Mouse (Mus musculus) embryonic facial prominence, embryonic 13.5 days (tissue): ENCODE data around the gene Syt2. TPM values are rescaled to one million over a fixed set of nuclear protein-coding genes. Genes with fewer than 3 reads are reported as not detected.

Source experiments
- ATAC-seq: fragments of 200-750 bp; cut with Nextera tagmentation; 2 replicates; pipeline ENCODE4 v1.8.0; 2017; ENCODE audit warnings: low read depth; ENCODE audit not compliant: insufficient number of reproducible peaks, insufficient read depth, low FRiP score, low TSS enrichment
- H3K27ac ChIP-seq: fragments of 300-500 bp; sonication (generic); 2 replicates; pipeline ENCODE4 v1.5.1; 2015; ENCODE audit warnings: moderate library complexity, mild to moderate bottlenecking, inconsistent platforms
- H3K27me3 ChIP-seq: fragments of 300-500 bp; sonication (generic); 2 replicates; pipeline ENCODE4 v1.6.1; 2015; ENCODE audit warnings: mild to moderate bottlenecking, inconsistent platforms
- H3K36me3 ChIP-seq: fragments of 300-500 bp; sonication (generic); 2 replicates; pipeline ENCODE4 v1.6.1; 2015; ENCODE audit warnings: mild to moderate bottlenecking, inconsistent platforms
- H3K4me1 ChIP-seq: fragments of 300-500 bp; sonication (generic); 2 replicates; pipeline ENCODE4 v1.6.1; 2015; ENCODE audit warnings: inconsistent platforms
- H3K4me2 ChIP-seq: fragments of 300-500 bp; sonication (generic); 2 replicates; pipeline ENCODE4 v1.6.1; 2015; ENCODE audit warnings: moderate library complexity, mild to moderate bottlenecking, inconsistent platforms
- H3K4me3 ChIP-seq: fragments of 300-500 bp; sonication (generic); 2 replicates; pipeline ENCODE4 v1.5.1; 2015; ENCODE audit warnings: mild to moderate bottlenecking, inconsistent platforms
- H3K9ac ChIP-seq: fragments of 300-500 bp; sonication (generic); 2 replicates; pipeline ENCODE4 v1.6.1; 2015; ENCODE audit warnings: mild to moderate bottlenecking, inconsistent platforms
- H3K9me3 ChIP-seq: fragments of 300-500 bp; sonication (generic); 2 replicates; pipeline ENCODE4 v1.6.1; 2016; ENCODE audit warnings: inconsistent platforms
- WGBS: fragments of 180-500 bp; shearing (Covaris S2); methylation state at CpG from one replicate; pipeline ENCODE4 v1.1.7; 2015; ENCODE audit warnings: mixed read lengths; 5-methylcytosine and 5-hydroxymethylcytosine counted together
- microRNA-seq: library from miRNA; unstranded; fragments of <30 nt; microRNA quantifications from one replicate; pipeline ENCODE4, GENCODE M21; 2016
- polyA plus RNA-seq: library from polyadenylated mRNA; unstranded; fragments of >200 nt; fragmentation: Nextera tagmentation; extraction: Ambion mirVana; gene quantifications from 2 replicates; pipeline ENCODE4 v1.2.1, GENCODE M21; 2015

Gene Syt2
- polyA plus RNA-seq, 1 experiment from 2014 or later = 0.46 TPM

DNA sequence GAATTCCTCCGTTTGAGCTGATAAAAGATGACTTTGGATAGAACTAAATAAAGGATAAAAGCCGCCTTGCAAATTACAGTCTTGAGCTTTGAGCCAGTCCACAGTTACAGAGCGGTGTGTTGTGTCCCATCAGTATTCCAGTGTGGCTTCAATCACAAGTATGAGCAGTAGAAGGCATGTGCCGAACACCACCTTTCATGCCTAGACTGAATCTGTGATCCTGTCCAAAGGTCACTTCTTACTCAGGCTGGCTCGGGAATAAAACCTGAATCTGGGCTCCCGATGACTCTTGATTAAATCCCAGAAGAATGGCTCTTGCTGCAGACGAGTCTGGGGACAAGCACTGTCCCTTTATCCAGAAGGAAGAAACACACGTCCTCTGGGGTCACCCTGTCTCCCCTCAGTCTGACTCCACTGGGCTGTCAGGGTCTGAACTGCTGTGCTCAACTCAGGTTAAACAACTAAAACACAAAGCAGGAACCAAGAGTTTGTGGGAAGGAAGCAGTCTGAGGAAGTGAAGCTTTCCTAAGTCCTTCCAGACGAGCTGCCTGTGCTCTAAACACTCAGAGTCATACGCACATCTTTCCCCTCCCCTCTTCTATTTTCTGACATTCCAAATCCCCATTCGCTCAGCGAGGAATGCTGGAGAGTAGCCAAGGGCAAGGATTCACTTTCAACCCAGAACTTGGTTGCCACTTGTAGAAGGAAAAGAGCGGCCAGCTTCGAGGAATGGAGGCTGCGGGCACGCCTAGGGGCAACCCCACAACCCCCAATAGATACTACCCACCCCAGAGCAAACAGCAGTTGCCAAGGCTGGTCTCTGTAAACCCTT, 157.0 kb downstream of the Syt2 start:
- Histone ChIP-seq H3K4me3 (peak overlapping the region; percentile 24), H3K9me3 (no peaks in the 10 kb centered on the region), H3K27ac (peak overlapping the region; percentile 92), H3K9ac (peak overlapping the region; percentile 49), H3K27me3 (no peaks in the 10 kb centered on the region), H3K36me3 (no peaks in the 10 kb centered on the region), H3K4me1 (peaks cover 44% of the 10 kb centered on the region), H3K4me2 (peak overlapping the region; percentile 52)
- 29% methylated on average over 16 of the region's 16 CpGs for WGBS
- peak; percentile 37; the same call in 1 of the 2 replicates for ATAC-seq

DNA sequence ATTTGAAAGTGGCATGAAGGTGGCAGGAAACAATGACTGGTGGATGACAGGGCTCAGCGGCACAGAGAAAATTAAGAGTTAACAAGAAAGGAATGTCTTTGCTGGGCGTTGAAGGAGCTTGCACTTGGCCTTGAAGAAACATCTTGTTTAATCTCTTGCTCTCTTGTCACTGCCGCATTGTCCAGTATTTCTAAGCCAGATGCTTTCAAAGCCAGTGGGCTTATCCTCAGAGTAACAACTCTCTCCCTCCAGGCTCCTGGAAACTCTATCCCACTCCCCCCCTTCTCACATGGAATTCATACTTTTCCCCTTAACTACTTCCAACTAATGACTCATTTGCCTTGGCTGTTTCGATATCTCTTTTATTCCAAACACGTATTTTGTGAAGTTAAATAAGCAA, 157.9 kb downstream of the Syt2 start:
- no peak overlapping the region for H3K4me2 ChIP-seq
- ATAC-seq = no peak
- no peaks in the 10 kb centered on the region for H3K36me3 ChIP-seq
- H3K4me1 ChIP-seq = peaks cover 44% of the 10 kb centered on the region
- WGBS = 27% methylated on average over 5 of the region's 5 CpGs
- no peaks in the 10 kb centered on the region for H3K9me3 ChIP-seq
- peak overlapping the region; percentile 92 for H3K27ac ChIP-seq
- no peak overlapping the region for H3K9ac ChIP-seq
- no peaks in the 10 kb centered on the region for H3K27me3 ChIP-seq
- H3K4me3 ChIP-seq = no peak overlapping the region

DNA sequence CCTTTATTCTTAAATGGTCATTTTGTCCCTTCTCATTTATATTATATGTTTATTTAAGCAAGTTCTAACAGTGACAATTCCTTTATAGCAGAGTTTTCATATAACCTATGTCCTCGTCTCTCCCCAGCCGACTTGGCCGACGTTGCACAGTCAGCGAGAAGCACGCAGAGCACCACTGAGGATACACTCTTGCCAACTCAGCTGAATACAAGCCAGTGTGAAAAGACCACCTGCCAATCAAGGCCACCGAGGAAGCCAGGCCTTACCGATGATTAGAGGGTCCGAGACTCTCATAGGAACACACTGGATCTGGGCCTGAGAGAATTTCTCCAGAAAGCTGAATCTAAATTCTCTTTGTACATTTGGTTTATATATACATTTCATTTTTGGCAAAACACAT, 159.0 kb downstream of the Syt2 start:
- H3K4me2 ChIP-seq = no peak overlapping the region
- 76% methylated on average over 9 of the region's 9 CpGs for WGBS
- peak overlapping the region; percentile 39; the same call in 1 of the 2 replicates for H3K27ac ChIP-seq
- no peaks in the 10 kb centered on the region; the same call in 1 of the 2 replicates for H3K36me3 ChIP-seq
- H3K9me3 ChIP-seq = no peaks in the 10 kb centered on the region
- H3K9ac ChIP-seq = no peak overlapping the region
- no peak overlapping the region for H3K4me3 ChIP-seq
- ATAC-seq = no peak
- peaks cover 44% of the 10 kb centered on the region for H3K4me1 ChIP-seq
- no peaks in the 10 kb centered on the region for H3K27me3 ChIP-seq

Small RNAs within 50 kb of the gene (microRNA-seq; reads per million reads assigned to microRNA genes)
- not detected for gene Gm22232

Other genes with a start within 250 kb of the Syt2 start
- gene Cyb5r1, start 241.1 kb upstream of the Syt2 start, polyA plus RNA-seq = 34.9 and 37.4 TPM in 2 replicates
- 81.6 and 87.4 TPM in 2 replicates for gene Adipor1, start 231.3 kb upstream of the Syt2 start, polyA plus RNA-seq
- gene Klhl12, start 191.1 kb upstream of the Syt2 start, polyA plus RNA-seq = 31.7 and 33.1 TPM in 2 replicates
- gene Rabif, start 152.0 kb upstream of the Syt2 start, polyA plus RNA-seq = 41.1 and 41.6 TPM in 2 replicates
- gene Mgat4e, start 97.0 kb upstream of the Syt2 start, polyA plus RNA-seq = not detected in 2 replicates
- 88.9 and 93.9 TPM in 2 replicates for gene Kdm5b, start 86.5 kb upstream of the Syt2 start, polyA plus RNA-seq